ENCODE assay signal across 16 mouse cellular contexts in the genomic region with DNA sequence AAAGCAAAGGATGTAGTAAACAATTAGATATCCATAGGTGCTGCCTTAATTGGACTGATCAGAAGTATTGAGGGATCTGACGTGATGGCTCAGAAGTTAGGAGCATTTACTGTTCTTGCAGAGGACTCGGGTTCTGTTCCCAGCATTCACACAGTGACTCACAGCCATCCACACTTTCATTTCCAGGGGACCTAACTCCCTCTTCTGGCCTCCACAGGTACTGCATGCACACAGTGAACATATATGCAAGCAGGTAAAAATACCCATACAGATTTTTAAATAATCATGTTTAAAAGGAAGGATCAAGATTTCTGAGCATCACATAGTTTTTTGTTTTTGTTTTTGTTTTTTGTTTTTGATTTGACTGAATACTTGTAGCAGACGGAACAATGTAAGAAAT.
A peak's percentile ranks its signal among the peaks of the same experiment; 100 is the strongest.
DNase-seq lines count a peak whose midpoint lies in the region; ATAC-seq and TF ChIP-seq lines count a peak whose summit lies in the region.
"Had no signal": no experiment of that assay in that cellular context is flagged by ENCODE, and none has a peak within 500 bp of the region (broad histone marks: within the 10 kb centered on the region; RNA-seq: fewer than 3 reads in every experiment).

No protein-coding gene starts in this region.

- H3K79me2 ChIP-seq in heart, adult 2 months (replicated peaks; ENCODE audit: control insufficient read depth, insufficient read depth, low read length) = no peaks in the 10 kb centered on the region

- no peaks in the 10 kb centered on the region for H3K4me1 ChIP-seq in heart, adult 2 months (ENCODE audit: control insufficient read depth, insufficient read depth, low read length)
- H3K4me1 ChIP-seq in liver, embryonic 11.5 days (replicated peaks; ENCODE audit: control insufficient read depth, insufficient read depth, low read length) = no peaks in the 10 kb centered on the region
- H3K4me1 ChIP-seq in E14TG2a.4 (replicated peaks; ENCODE audit: low read depth, low read length) = no peaks in the 10 kb centered on the region

- H3K9ac ChIP-seq in heart, adult 2 months (ENCODE audit: low read depth, low read length) = no peak overlapping the region
- no peak overlapping the region for H3K9ac ChIP-seq in liver, embryonic 11.5 days (ENCODE audit: low read depth, low read length)
- H3K9ac ChIP-seq: limb, embryonic 13.5 days; midbrain, embryonic 13.5 days had no signal

- no peak for TF ChIP-seq POLR2A in heart, adult 2 months (IDR thresholded peaks at IDR 0.05; ENCODE audit: insufficient read depth, low read depth, low read length)
- no peak for TF ChIP-seq POLR2A in brain, embryonic 14.5 days (IDR thresholded peaks at IDR 0.05; ENCODE audit: borderline replicate concordance, extremely low read depth, insufficient read depth, insufficient read length, poor library complexity, severe bottlenecking)

- whole genome bisulfite sequencing in heart, adult 2 months = 92% methylated on average over 3 of the region's 3 CpGs
- 94% methylated on average over 3 of the region's 3 CpGs for WGBS in liver, embryonic 11.5 days

- no peak for ATAC-seq in liver, embryonic 11.5 days (replicated peaks; ENCODE audit: low FRiP score)
- ATAC-seq: activated CD4-positive, CD25-positive, alpha-beta regulatory T cell, adult 4 months; midbrain, embryonic 13.5 days had no signal

- H3K4me2 ChIP-seq in liver, embryonic 11.5 days = no peak overlapping the region
- H3K4me2 ChIP-seq: limb, embryonic 13.5 days; midbrain, embryonic 13.5 days had no signal

- DNase-seq in heart, adult 2 months = no peak
- no peak for DNase-seq in heart, adult 8-10 months (ENCODE audit: low spot score)
- peak; percentile 6 for DNase-seq in liver, embryonic 11.5 days (ENCODE audit: low spot score)
- DNase-seq in liver = no peak
- DNase-seq in brain, embryonic 14.5 days (ENCODE audit: low read depth) = no peak
- no peak for DNase-seq in urinary bladder, postnatal 36 days (ENCODE audit: low spot score in 2 of 2)
- DNase-seq in thymus, postnatal 0 days (ENCODE audit: low spot score) = no peak
- DNase-seq: adrenal gland, postnatal 14 days; B cell, adult 2 months; cerebellum, adult 18-20 months; lung, adult 2 months; thymus, adult 2 months had no signal

- no peaks in the 10 kb centered on the region for H3K9me3 ChIP-seq in liver, embryonic 11.5 days (ENCODE audit: control insufficient read depth, low read length)
- no peaks in the 10 kb centered on the region for H3K9me3 ChIP-seq in E14TG2a.4 (ENCODE audit: low read length)
- H3K9me3 ChIP-seq: limb, embryonic 13.5 days; midbrain, embryonic 13.5 days had no signal

- intact Hi-C loops in heart, adult 2 months (cut with DNase I) = no loop called here

- H3K36me3 ChIP-seq in heart, adult 2 months (ENCODE audit: control insufficient read depth, insufficient read depth, low read length) = no peaks in the 10 kb centered on the region
- no peaks in the 10 kb centered on the region for H3K36me3 ChIP-seq in liver, embryonic 11.5 days (ENCODE audit: control insufficient read depth, insufficient read depth, low read length)
- no peaks in the 10 kb centered on the region for H3K36me3 ChIP-seq in E14TG2a.4 (ENCODE audit: insufficient read depth, low read length)
- H3K36me3 ChIP-seq: limb, embryonic 13.5 days; midbrain, embryonic 13.5 days had no signal

- TF ChIP-seq CTCF in heart, adult 2 months (IDR thresholded peaks at IDR 0.05) = peak; percentile 60
- peak; percentile 90 for TF ChIP-seq CTCF in E14TG2a.4 (conservative IDR thresholded peaks at IDR 0.05; ENCODE audit: low read length)
- TF ChIP-seq CTCF in brain, embryonic 14.5 days (IDR thresholded peaks at IDR 0.05; ENCODE audit: borderline replicate concordance, extremely low read depth, insufficient read depth, insufficient read length) = peak; percentile 56

- no peak for TF ChIP-seq EP300 in heart, adult 2 months (IDR thresholded peaks at IDR 0.05; ENCODE audit: insufficient read depth, low read depth, low read length)

- no peaks in the 10 kb centered on the region for H3K27me3 ChIP-seq in heart, adult 2 months (ENCODE audit: control insufficient read depth, insufficient read depth, low read length)
- no peaks in the 10 kb centered on the region for H3K27me3 ChIP-seq in liver, embryonic 11.5 days (replicated peaks; ENCODE audit: control insufficient read depth, insufficient read depth, low read length)
- no peaks in the 10 kb centered on the region for H3K27me3 ChIP-seq in E14TG2a.4 (ENCODE audit: insufficient read depth, low read length)
- H3K27me3 ChIP-seq: limb, embryonic 13.5 days; midbrain, embryonic 13.5 days had no signal

- no peak overlapping the region for H3K4me3 ChIP-seq in heart, adult 2 months
- no peak overlapping the region for H3K4me3 ChIP-seq in liver, embryonic 11.5 days (ENCODE audit: low read depth, low read length)
- no peak overlapping the region for H3K4me3 ChIP-seq in E14TG2a.4 (replicated peaks; ENCODE audit: low read length)
- H3K4me3 ChIP-seq: limb, embryonic 13.5 days; midbrain, embryonic 13.5 days had no signal

- H3K27ac ChIP-seq in heart, adult 2 months = no peak overlapping the region
- no peak overlapping the region for H3K27ac ChIP-seq in liver, embryonic 11.5 days (ENCODE audit: low read depth, low read length)
- H3K27ac ChIP-seq: limb, embryonic 13.5 days; midbrain, embryonic 13.5 days had no signal
